Mouse (Mus musculus) A20 (cell line): ENCODE data around the gene Cnksr3.

Experiments
- DNase-seq: peaks from one replicate; pipeline ENCODE4 v3.0.0-alpha.2; 2011; ENCODE audit warnings: low read depth, low spot score

The Cnksr3 gene

DNA sequence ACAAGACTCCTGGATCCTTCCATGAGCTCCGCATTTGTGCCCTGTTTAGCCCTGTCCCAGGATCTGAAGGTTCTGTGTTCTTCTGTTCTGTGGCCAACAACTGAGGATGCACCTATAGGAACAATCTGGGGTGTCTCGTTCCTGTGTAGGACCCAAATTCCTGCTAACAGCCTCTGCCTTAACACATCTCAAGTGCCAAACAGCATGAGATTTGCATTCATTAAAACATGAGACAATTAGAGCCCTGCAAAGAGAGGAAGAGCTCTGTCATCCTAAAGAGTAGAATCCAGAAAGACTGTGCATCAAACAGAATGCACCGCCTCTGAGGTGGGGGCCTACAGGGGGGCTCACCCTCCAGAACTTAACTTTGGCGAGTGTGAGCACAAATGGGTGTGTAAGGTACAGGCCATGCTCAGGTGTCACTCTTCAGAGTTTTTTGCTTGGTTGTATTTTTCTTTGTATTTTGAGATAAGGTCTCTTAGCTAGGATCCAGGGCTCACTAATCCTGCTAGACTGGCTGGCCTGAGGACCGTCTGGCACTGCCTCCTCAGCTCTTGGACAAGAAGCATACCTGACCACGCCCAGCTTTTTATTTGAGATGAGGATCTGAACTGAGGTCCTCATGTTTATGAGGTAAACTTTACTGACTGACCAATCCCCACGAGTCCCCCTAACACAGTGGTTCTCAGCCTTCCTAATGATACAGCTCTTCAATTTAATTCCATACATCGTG lies 15.2 kb downstream of the Cnksr3 start:
- no peak for DNase-seq

DNA sequence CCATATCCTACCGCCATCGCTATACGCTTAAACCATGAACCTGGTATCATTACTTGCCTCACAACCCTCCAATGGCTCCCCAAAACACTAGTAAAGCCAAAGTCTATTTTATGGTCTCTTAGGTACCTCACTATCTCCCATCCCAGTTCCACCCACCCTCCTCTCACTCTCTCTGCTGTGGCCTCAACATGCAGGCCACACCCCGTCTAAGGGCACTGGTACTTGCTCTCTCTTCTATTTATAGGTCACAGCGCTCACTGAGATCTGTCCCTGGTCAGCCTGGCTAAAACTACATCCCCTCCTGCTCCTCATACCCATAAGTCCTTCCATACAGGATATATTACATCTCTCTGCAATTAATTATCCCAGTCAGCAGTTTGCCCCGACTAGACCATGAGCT lies 16.1 kb downstream of the Cnksr3 start:
- no peak for DNase-seq

DNA sequence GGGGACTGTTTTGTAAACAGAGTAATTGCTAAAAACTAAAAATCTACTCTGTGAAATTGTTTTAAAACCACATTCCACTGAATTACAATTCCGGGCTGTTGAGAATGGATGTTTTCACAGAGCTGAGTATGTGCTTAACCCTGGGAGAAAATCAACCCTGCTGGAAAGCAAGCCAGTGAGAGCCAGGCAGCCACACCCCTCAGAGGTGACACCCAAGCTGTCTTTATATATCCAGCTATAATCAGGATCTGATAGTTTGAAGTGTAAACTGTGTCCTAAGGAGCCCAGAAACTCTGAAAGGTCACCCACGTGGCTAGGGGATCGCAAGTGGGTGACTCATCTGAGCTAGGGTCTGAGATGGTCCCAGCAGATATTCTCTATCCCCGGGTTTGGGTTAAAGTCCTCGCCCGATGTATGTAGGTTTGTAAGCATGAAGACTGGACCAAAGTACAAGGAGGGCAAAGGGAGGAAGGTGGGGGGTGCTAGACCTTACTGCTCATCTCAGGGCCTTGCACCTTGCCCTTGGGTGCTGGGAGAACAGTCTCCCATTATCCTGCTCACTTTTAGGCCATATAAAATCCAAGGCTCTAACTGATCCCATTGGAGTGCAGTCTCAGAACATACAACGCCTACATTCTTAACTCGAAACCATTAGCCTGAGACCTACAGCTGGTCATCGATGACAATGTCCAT lies 20.2 kb downstream of the Cnksr3 start:
- DNase-seq: no peak

DNA sequence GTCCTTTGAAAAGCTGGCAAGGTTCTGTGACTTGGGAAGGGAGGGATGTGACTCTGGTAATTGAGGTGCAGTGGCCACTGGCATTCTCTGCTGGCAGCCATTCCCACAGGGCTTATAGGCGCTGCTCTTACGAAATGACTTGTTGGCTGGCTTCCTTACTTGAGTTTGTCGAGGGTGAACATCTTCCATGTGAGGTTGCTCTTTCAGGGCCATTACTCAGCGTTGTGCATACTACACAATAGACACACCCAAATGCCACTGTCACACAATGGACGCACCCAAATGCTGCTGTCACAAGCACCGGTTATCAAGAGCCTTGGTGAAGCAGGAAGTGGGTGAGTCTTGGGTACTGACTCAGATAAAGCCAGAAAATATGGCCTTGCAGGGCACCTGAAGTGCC lies 22.8 kb downstream of the Cnksr3 start:
- no peak for DNase-seq

DNA sequence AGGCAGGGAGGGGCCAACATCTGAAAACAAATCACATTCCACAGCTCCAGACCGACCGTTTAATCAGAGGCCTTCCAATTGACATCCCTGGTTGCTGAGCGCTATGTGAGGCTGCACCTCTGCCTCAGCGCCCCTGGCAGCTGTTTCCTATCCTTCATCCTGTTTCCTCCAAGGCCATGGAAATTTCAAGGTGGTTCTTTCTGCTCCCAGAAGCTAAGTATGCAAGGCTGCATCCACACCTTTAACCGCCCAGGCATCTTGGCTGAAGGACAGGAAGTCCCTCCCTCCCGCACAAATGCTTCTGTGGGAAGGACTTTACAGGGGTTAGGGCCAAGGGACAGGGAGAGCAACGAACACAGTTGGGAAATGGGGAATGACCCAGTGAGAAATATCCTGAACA lies 24.2 kb downstream of the Cnksr3 start:
- no peak for DNase-seq

DNA sequence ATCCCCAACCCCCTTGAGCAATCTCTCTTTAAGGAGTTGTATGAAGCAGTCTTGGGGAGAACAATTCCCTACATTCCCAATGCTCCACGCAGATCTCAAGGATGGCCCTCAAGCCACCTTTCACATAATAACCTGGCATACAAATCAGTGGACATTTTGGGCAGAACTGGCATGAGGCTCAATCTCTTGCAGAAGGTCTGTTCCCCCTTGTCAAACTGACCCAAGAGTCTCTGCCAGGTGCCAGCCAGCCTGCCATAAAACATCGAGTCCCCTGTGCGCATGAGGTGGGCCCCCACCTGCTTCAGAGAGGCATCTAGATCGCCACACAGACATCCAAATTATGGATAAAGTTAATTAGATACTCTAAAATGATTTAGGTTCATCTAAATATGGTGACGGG lies 25.0 kb downstream of the Cnksr3 start:
- no peak for DNase-seq

DNA sequence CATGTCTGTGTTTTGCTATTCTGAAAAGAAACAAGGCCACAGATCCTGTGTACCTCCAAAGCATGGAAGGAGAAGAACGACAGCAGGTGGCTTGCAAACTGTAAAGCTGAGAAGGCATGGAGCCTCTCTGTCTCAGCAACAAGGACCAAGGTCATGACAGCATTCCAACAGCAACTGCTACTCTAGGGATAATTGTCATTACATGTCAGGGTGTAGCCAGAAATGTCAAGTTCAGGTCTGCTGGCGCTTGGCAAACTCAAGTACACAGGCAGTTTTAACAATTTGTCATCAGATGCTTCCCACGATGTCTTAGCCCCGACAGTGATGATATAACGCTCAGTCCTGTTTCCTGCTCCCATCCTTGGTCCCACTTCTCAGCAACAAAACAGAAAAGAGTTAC lies 26.0 kb downstream of the Cnksr3 start:
- DNase-seq: no peak

DNA sequence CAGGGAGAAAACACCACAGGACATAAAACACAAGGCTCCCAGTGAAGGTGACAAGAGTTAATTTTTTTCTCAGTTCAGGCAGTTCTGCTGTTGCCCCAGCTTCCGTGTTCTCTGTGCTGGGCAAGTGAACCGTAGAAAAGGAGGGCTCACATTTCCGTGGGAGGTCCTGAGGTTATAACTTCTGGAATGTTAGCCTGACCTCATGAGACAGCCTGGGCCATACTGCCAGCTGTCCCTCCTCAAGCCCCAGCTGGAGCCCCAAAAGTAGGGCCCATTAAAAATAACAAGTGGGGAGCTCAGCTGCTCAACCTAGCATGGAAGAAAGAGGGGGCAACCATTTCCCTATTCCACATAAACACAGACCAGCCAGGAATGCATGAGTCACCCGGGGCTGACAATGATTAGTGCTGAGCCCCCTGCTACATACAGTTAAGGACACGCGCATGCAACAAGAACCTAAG lies 28.8 kb downstream of the Cnksr3 start:
- no peak for DNase-seq

DNA sequence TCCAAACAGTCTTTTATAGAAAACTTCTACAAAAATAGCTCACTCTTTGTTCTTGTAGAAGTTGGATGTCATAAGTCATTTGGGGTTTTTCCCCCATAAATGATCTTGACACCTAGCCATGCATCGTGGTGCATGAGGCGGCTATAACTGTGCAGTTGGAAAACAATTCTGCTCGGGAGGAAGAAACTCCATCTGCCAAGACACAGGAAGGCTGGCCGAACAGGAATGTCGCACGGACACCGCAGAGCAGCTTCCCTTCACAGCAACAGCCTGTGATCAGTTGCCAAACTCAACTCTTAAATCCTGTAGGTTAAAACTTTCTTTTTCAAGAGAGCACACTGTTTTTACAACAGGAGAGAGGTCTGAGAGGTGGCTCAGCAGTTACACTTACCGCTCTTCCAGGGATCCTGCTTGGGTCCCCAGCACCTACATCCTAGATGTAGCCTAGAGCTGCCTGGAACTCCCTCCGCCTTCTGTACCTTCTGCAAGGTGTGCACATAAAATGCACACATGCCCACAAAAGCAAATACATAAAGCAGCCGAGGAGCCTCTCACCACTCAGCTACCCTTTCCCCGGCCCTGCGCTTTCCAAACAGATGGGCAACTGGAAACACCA lies 29.4 kb downstream of the Cnksr3 start:
- no peak for DNase-seq

DNA sequence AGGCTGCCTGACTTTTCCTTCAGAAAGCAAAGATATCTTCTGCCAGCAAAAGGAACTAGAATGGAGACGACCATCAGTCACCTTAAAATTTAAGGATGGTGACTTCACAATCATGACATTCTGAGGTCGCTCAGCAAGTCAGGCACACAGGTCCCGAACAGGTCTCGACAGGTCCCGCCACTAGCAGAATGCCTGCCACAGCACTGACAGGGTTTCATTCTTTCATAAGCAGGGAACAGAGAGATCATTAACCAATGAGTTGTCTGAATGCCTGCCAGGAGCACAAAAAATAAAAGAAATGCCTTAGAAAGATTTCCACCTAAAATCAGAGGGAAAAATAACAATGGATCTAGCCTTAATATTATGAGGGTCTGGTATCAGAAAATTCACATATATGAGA lies 31.7 kb downstream of the Cnksr3 start:
- no peak for DNase-seq

DNA sequence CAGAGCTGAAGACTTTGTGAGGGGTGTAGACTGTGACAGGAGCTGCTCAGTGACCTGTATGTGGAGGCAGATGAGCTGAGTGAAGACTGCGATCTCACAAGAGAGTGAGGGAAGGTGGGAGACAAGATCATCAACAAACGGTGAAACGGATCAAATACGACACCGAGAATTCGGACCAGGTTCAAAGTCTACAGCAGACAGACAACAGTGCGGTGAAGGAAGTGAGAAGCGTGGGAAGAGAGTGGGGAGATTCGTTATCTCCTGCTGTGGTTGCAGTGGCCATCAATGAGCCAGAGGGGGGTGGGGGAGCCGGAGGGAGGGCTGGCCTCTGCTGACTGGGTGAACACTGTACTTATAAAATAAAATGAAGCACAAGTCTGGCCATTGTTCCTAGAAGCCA lies 33.5 kb downstream of the Cnksr3 start:
- DNase-seq: no peak

DNA sequence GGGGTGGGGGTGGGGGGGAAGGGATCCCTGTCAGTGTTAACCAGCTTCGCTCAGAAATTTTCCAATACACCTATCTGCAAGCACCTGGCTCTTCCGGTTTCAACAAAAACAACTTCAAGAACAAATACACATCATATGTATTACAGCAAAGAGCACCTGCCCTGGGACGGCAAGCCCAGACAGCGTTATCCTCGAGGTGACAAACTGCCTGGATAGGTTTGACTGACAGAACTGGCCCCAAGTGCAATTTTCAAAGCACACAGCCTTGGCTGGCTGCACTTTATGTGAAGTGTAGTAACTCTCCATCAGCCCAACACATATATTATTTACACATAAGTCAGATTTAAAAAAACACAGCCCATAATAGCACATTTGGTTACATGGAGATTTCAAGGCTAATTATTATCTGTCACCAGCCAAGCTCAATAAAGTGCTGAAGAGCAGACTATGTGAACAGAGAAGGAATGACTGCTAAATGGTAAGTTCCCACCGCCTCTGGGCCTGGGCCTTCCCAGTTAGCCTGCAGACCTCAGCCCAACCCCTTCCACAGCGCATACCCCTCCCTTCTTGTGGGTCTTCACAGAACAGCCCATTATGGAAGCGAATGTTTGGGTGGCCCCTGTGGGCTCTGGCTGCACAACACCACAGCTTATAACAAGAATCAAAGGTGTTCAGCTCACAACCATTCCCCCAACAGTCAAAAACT lies 35.7 kb downstream of the Cnksr3 start:
- no peak for DNase-seq

DNA sequence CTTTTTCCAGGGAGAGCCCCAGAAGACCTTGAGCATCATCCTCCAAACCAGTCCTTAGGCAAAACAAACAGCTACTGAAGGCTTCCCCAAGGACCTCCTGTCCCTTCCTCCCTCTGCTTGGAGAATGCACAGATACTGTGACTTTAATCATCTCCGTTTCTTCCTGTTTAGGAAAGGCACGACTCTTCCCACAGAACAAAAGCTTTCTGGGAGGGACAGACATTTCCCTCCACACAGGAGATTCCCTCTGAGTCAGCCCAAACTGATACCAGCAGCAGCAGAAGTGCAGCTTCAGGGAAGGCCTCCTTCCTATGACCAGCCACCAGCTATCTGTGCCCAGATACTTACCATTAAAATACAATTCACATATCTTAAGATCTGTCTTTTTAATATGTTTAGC lies 37.6 kb downstream of the Cnksr3 start:
- DNase-seq: no peak

DNA sequence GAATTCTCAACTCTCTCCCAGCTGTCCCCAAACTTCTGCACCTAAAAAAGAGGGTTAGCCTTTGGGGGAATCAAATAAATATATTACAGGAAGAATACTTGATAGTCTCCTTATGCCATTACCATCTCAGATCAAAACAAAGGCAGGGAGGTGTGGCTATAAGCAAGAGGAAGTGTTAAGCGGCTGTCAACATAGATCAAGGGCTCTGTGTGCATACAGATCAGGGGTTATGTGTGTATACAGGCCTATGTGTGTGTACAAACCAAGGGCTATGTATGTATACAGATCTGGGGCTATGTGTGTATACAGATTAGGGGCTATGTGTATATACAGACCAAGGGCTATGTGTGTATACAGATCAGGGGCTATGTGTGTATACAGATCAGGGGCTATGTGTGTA lies 38.9 kb downstream of the Cnksr3 start:
- DNase-seq: no peak

DNA sequence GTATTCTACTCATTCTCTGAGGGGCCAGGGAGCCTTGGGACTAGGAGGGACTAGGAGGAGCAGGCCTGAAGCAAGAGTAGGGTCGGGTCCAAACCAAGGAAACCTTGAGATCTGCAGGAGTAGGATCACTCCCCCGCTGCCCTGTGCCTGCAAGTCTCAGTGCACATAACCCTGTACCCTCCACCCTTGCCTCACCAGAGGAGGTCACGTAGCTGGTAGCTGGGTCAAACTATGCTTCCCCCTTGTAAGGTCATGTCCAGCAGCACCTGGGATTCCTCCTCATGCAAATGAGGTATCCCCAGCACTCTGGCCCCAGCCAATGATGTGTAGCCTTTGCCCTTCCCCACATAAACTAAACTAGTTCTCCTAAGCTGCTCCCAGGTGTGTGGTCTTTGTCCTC lies 41.6 kb downstream of the Cnksr3 start:
- DNase-seq: no peak

DNA sequence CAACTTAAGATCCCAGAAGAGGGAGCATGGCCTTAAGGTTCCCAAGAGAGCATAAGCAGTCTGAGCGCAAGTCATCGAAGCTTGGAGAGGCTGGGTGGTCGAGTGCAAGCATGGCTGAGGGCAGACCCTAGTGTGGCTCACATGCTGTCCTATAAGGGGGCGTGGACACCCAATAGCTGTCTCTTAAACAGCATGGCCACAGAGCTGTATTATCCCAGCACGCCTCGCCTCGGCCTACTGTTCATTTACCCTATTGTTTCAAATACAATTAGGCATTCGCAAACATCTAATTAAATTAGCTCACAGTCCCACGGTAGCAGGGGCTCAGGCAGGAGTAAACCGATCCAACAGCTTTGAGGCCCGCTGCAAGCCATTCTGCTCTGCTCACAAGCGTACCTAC lies 49.0 kb downstream of the Cnksr3 start:
- DNase-seq: no peak

DNA sequence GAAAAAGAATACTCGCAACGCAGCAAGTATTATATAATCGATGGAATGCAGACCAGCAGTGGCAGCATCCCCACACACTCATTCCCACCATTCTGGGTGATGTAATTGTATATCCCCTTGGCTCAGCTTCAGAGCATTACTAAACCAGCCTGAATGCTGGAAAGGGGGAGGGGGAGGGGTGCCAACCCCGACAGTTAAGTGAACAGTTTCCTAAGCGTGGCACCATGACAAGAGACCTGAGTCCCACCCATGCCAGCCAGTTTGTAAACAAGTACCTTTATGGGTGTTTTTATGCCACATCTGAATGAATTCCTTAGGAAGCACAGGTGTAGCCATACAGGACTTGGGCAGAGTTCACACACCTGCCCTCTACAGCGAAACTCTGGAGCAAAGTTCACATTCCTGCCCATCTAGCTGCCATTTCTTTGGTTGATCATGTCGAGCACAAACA lies 53.0 kb downstream of the Cnksr3 start:
- DNase-seq: no peak

DNA sequence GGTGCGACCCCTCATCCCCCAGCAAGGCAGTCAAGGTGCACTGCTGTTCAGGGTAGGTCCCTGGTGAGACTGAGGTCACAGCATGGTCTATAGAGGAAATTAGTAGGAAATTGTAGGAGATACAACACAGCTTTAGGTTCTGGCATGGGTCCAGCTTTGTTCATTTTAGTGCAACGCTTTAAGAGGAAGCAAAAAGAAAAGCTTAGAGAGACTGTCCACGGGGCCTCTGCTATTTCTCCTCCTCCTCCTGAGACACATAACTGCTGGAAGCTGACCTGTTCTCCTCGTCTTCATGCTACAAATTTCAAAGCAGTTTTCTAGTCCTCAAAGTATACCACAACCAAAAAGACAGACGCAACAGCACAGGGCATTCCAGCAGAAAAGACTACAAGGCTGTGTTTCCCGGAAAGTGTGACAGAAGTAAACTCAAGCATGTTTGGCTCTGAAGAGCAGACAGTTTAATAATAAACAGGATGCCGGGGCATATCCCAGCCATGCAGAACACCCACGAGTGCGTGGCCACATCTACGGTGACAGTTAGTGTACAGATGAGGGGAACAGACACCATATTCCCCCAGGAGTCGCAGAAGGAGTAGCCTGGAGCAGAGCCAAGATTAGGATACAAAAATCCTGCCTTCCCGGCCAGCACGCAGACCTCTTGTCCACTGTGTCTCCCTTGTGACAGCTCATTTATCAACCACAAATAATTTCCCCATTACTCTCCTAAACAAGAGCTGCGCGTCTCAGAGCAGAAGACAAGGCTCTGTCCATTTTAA lies 53.6 kb downstream of the Cnksr3 start:
- DNase-seq: no peak

DNA sequence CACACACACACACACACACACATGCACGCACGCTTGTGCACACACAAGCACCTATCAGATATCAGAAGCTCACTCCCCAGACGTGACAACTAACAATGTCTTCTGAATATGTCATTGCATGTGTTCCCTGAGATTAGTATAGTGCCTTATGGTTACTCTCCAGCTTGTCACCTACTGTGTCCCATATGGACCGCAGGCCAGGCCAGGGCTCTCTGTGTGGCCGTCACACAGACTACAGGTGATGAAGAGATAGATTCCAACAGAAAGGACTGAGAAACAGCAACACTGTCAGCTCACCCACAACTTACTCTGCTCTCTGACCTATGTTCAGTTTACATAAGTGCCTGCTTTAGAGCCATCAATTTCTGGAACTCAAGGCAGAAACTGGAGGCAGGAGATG lies 57.2 kb downstream of the Cnksr3 start:
- DNase-seq: no peak

DNA sequence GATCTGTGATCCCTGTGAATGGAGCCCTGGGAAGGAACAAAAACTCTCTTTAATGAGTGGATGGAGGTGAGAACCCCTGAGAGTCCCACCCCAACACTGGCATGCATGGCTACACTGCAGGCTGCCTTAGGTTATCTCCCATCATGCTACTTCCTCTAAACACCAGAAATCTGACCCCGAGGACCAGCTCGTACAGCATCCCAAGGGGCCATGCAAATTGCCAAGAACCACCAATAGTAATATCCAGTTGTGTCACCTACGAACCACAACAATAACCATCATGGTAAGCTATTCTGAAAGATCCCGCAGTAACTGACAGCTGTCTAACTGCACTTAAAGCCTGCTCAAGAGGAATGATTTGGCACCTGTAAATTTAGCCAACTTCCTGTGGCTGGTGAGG lies 59.1 kb downstream of the Cnksr3 start:
- DNase-seq: peak; percentile 16
